Mouse (Mus musculus) forebrain, embryonic 16.5 days (tissue): ENCODE data around the gene Casz1. TPM values are rescaled to one million over a fixed set of nuclear protein-coding genes. Genes with fewer than 3 reads are reported as not detected.

ENCODE experiments used
- ATAC-seq: fragments of 200-750 bp; cut with Nextera tagmentation; 2 replicates; pipeline ENCODE4 v1.8.0; 2017; ENCODE audit warnings: mild to moderate bottlenecking, moderate library complexity
- H3K27ac ChIP-seq: fragments of 300-500 bp; sonication (generic); 2 replicates; pipeline ENCODE4 v1.5.1; 2014; ENCODE audit warnings: low read length, control low read depth
- H3K27me3 ChIP-seq: fragments of 300-500 bp; sonication (generic); replicated peaks from 2 replicates; pipeline ENCODE4 v1.6.1; 2014; ENCODE audit warnings: low read length; ENCODE audit not compliant: control insufficient read depth, insufficient read depth
- H3K36me3 ChIP-seq: fragments of 300-500 bp; sonication (generic); 2 replicates; pipeline ENCODE4 v1.6.1; 2014; ENCODE audit not compliant: control insufficient read depth, insufficient read depth
- H3K4me1 ChIP-seq: fragments of 300-500 bp; sonication (generic); replicated peaks from 2 replicates; pipeline ENCODE4 v1.6.1; 2014; ENCODE audit warnings: low read length; ENCODE audit not compliant: control insufficient read depth, insufficient read depth
- H3K4me2 ChIP-seq: fragments of 300-500 bp; sonication (generic); 2 replicates; pipeline ENCODE4 v1.6.1; 2014; ENCODE audit warnings: mild to moderate bottlenecking, low read length, control low read depth
- H3K4me3 ChIP-seq: fragments of 300-500 bp; sonication (generic); replicated peaks from 2 replicates; pipeline ENCODE4 v1.5.1; 2014; ENCODE audit warnings: mild to moderate bottlenecking, low read length, control low read depth
- H3K9ac ChIP-seq: fragments of 300-500 bp; sonication (generic); replicated peaks from 2 replicates; pipeline ENCODE4 v1.6.1; 2014; ENCODE audit warnings: low read depth, low read length, control low read depth
- H3K9me3 ChIP-seq: fragments of 300-500 bp; sonication (generic); 2 replicates; pipeline ENCODE4 v1.6.1; 2016; ENCODE audit warnings: low read length; ENCODE audit not compliant: control insufficient read depth
- WGBS: fragments of 180-500 bp; shearing (Covaris S2); extraction: QIAGEN DNeasy Blood & Tissue Kit; methylation state at CpG from one replicate; pipeline ENCODE4 v1.1.7; 2014; 5-methylcytosine and 5-hydroxymethylcytosine counted together
- polyA plus RNA-seq: library from polyadenylated mRNA; unstranded; fragments of >200 nt; fragmentation: Nextera tagmentation; extraction: Ambion mirVana; gene quantifications from 2 replicates; pipeline ENCODE4 v1.2.1, GENCODE M21; 2015

Casz1 gene
- polyA plus RNA-seq, 1 experiment from 2014 or later, result 1.0 TPM

DNA sequence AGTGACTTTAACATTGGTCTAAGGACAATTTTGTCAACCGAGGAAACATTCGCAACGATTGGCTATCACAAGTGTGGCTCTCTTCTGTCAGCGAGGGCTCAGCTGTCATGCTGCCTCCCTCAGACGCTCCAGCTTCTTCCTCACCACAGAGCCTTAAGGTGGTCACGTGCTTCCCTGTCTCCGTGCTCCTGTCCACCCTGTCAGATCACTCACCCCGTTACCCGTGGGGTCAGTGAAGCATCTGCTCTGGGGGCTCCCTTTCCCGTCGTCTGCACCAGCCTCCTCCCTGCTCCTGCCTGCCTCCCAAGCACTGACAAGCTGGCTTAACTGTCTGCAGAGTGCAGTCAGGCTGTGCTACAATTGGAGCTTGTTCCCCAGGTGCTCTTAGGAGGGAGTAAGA, 175.6 kb downstream of the Casz1 start:
- no peaks in the 10 kb centered on the region for H3K36me3 ChIP-seq
- H3K9me3 ChIP-seq, result no peaks in the 10 kb centered on the region
- no peak overlapping the region for H3K4me3 ChIP-seq
- WGBS, result 76% methylated on average over 11 of the region's 11 CpGs
- ATAC-seq, result no peak
- H3K9ac ChIP-seq, result no peak overlapping the region
- peaks cover 11% of the 10 kb centered on the region for H3K4me1 ChIP-seq
- no peaks in the 10 kb centered on the region for H3K27me3 ChIP-seq
- H3K27ac ChIP-seq, result no peak overlapping the region
- H3K4me2 ChIP-seq, result no peak overlapping the region

DNA sequence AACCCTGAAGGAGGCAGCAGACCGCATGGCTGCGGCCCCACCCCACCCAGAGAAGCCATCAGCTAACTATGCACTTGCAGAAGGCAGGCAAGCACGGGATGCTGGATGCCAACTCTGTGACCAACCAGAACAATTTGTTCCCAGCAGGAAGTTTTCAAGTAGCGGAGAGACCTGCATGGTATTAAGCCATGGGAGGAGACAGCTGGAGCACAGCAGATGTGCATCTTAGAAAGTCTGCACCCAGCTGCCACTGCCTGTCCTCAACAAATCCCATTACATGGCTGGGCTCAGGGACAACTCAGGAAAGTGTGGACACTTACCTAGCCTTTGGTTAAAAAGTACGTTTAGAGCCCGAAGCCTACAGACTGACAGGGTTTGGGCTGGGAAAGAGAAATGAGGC, 178.0 kb downstream of the Casz1 start:
- no peaks in the 10 kb centered on the region for H3K27me3 ChIP-seq
- ATAC-seq, result no peak
- H3K36me3 ChIP-seq, result no peaks in the 10 kb centered on the region
- no peak overlapping the region for H3K9ac ChIP-seq
- no peaks in the 10 kb centered on the region for H3K9me3 ChIP-seq
- no peak overlapping the region for H3K4me2 ChIP-seq
- peaks cover 12% of the 10 kb centered on the region for H3K4me1 ChIP-seq
- H3K4me3 ChIP-seq, result no peak overlapping the region
- no peak overlapping the region for H3K27ac ChIP-seq
- 70% methylated on average over 6 of the region's 6 CpGs for WGBS

DNA sequence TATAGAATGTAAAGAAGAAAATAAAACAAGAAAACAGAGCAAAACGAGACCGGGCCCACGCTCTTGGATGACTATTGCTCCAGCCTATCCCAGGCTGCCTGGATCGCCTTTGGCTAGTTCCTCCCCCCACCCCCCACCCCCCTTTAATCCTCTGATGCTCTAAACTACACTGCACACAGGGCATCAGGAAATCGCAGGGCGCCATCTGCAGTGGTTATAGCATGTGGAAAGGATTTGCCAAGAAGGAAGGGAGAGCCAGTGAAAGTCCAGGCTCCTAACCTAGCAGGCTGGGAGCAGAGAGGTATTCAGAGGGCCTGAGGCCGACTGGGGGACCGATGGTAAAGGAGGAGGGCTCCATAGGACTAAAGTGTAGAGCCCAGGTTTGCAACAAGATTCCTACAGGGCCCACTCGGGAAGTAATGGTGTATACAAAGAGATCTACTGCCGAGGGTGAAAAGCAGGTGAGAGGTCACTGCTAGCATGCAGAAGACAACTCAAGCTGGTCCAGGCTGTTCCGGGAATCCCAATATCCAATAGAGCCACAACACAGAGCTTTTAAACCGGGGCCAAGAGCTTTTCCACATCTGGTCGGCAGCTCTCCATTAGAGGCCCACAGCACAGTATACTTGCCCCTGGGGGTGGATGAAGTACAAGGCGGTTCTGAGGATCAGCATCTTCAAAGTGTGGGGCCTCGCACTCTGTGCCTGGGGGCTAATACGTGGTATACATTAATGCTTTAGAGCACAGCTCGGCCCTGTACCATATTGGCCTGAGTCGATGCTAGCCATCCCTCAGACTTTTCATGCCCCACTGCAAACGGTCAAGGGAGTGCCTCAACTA, 180.7 kb downstream of the Casz1 start:
- Histone ChIP-seq H3K4me3 (no peak overlapping the region), H3K27me3 (no peaks in the 10 kb centered on the region), H3K9me3 (no peaks in the 10 kb centered on the region), H3K9ac (no peak overlapping the region), H3K27ac (no peak overlapping the region), H3K36me3 (no peaks in the 10 kb centered on the region), H3K4me1 (peaks cover 18% of the 10 kb centered on the region), H3K4me2 (no peak overlapping the region)
- 55% methylated on average over 19 of the region's 19 CpGs for WGBS
- ATAC-seq, result peak; percentile 80

DNA sequence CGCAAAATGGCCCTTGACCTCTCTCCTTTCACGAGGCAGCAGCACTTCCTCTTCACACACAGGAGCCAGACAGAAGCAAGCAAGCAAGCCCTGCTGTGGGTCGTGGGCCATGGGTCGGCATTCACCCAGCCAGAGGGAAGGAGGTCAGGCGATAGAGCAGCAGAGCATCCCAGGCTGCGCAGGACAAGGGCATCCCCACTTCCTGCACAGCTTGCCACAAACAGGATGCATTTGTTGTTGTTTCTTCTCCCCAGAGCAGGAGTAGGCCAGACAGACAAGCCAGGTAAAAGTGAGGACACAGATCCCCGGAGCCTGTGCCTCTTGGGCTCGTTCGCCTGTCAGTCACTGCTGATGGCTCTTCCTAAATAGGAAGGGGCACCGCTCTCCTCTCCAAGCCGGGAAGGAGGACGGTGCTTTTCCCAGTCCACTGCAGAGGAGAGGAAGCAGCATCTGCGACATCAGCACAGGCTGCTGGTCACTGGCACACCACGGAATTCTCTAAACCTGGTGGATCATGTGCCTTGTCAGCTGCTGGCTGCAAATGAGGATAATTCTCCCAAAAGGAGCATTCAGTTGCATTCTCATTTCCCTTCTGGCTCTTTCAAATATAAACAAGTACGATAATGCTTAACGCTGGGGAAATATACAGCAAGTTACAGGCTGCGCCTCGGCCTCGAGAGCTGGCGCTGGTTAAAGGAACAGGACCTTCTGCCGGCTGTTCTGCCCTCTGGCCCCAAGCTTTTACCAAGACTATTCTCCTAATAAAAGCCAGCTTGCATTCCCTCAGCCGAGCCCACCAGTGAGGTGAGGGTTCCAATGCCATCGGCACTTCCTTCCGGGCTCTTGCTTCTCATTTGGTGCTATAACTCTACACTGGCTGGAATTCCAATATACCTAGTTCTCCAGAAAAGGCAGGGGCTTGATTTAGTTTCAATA, 181.6 kb downstream of the Casz1 start:
- Histone ChIP-seq H3K36me3 (no peaks in the 10 kb centered on the region), H3K27me3 (no peaks in the 10 kb centered on the region), H3K4me2 (no peak overlapping the region), H3K9ac (no peak overlapping the region), H3K4me3 (no peak overlapping the region), H3K9me3 (no peaks in the 10 kb centered on the region), H3K27ac (no peak overlapping the region), H3K4me1 (peaks cover 18% of the 10 kb centered on the region)
- ATAC-seq, result no peak
- 65% methylated on average over 24 of the region's 24 CpGs for WGBS

DNA sequence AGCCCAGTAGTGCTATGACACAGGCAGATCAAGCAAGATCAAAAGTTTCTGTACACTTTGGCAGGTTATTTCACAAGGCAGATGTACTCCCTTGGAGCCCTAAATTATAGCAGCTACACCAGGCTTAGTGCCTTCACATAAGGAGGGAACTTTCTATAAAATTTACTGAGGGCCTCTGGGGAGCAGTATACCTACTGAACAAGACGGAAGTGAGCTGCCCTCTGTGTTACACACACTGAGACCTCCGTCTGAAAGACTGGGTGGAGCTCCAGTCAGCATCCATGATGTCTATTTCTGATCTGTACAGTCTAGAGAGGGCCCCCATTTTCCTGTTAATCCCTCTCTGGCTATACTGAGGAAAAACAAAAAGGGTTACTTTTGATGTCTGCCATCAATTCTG, 185.8 kb downstream of the Casz1 start:
- H3K4me2 ChIP-seq, result no peak overlapping the region
- 37% methylated on average over 2 of the region's 2 CpGs for WGBS
- no peaks in the 10 kb centered on the region for H3K27me3 ChIP-seq
- H3K9me3 ChIP-seq, result no peaks in the 10 kb centered on the region
- ATAC-seq, result no peak
- H3K9ac ChIP-seq, result no peak overlapping the region
- no peak overlapping the region for H3K27ac ChIP-seq
- no peak overlapping the region for H3K4me3 ChIP-seq
- peaks cover 11% of the 10 kb centered on the region for H3K4me1 ChIP-seq
- no peaks in the 10 kb centered on the region for H3K36me3 ChIP-seq

DNA sequence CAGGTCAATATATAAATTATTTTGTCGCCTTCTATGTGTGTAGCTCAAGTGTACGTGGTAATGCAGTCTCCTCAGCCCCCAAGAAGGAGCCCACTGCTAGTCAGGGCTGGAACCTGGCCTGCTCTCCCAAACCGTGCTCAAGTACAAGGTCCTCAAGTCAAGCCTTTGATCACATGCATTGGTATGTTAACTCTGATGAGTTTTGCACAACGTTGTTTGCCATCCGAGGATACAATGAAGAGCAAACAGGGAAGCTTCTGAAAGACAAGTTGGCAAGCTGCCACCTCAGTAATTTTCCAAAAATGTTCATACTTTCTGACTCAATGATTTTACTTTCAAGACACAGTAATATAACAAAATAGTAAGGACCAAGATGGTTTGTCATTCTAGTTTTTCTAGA, 189.7 kb downstream of the Casz1 start:
- no peaks in the 10 kb centered on the region for H3K36me3 ChIP-seq
- H3K27ac ChIP-seq, result no peak overlapping the region
- ATAC-seq, result no peak
- no peaks in the 10 kb centered on the region for H3K4me1 ChIP-seq
- no peak overlapping the region for H3K4me2 ChIP-seq
- WGBS, result 68% methylated on average over 5 of the region's 5 CpGs
- no peaks in the 10 kb centered on the region for H3K9me3 ChIP-seq
- H3K4me3 ChIP-seq, result no peak overlapping the region
- H3K9ac ChIP-seq, result no peak overlapping the region
- no peaks in the 10 kb centered on the region for H3K27me3 ChIP-seq

DNA sequence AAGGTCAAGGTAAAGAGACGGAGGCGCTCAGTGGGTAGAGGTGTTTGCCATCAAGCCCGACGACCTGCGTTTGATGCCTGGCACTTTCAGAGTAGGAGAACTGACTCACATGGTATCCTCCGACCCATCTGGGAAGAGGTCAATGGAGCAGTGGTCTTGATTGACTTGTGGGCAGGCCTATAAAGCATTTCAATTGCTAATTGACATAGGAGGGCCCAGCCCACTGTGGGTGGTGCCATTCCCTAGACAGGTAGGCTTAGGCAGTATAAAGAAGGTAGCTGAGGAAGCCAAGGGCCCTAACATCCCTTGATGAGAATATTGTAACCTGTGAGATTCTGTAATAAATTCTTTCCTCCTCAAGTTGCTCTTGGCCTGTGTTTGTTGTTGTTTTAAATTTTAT, 196.5 kb downstream of the Casz1 start:
- Histone ChIP-seq H3K27me3 (no peaks in the 10 kb centered on the region), H3K9me3 (no peaks in the 10 kb centered on the region), H3K4me3 (no peak overlapping the region), H3K9ac (no peak overlapping the region), H3K4me2 (no peak overlapping the region), H3K36me3 (no peaks in the 10 kb centered on the region), H3K27ac (no peak overlapping the region), H3K4me1 (no peaks in the 10 kb centered on the region)
- WGBS, result 94% methylated on average over 6 of the region's 6 CpGs
- ATAC-seq, result no peak

DNA sequence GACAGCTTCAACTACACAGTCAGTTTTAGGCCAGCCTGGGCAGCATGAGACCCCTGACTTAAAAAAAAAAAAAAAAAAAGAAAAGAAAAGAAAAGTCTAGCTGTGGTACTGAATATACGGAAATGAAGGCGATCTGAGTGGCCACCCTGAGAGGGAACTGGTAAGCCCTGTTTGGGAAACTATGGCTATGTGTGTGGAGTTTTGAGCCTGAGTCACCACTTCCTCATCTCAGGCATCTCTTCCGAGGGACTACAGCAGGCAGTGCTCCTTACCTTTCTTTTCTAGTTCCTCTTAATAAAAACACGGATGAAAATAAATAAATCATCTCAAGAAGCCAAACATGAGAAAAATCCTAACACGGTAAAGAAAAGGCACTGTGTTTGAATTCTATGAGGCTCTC, 197.3 kb downstream of the Casz1 start:
- 90% methylated on average over 5 of the region's 5 CpGs for WGBS
- ATAC-seq, result no peak
- no peaks in the 10 kb centered on the region for H3K27me3 ChIP-seq

DNA sequence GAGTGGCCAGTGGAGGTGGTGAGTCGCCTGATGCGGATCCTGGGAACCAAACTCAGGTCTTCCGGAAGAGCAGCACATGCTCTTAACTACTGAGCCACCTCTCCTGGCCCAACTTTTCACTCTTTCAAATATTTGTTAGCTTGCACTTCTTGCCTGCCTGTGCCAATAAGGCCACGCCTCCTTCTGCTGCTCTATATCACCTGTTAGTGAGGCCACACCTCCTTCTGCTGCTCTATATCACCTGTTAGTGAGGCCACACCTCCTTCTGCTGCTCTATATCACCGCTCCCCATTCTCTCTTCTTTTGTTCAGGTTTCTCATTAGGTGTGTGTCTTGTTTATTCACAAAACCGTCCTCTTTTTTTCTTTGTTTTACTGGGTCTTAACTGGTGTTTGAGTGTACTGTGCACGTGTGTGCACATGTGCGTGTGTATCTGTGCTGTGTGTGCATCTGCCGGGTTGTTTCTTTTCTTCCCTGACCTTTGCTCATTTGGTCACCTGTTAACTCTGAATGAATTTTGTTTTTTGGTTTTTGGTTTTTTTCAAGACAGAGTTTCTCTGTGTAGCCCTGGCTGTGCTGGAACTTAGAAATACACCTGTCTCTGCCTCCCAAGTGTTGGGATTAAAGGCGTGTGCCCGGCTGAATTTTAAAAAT, 198.3 kb downstream of the Casz1 start:
- 93% methylated on average over 11 of the region's 11 CpGs for WGBS
- H3K27me3 ChIP-seq, result no peaks in the 10 kb centered on the region

More for the DNA sequence above, 197.3 kb downstream of the Casz1 start:
- H3K36me3 ChIP-seq, result no peaks in the 10 kb centered on the region
- no peak overlapping the region for H3K9ac ChIP-seq
- no peaks in the 10 kb centered on the region for H3K4me1 ChIP-seq
- H3K4me2 ChIP-seq, result no peak overlapping the region
- H3K9me3 ChIP-seq, result no peaks in the 10 kb centered on the region
- no peak overlapping the region for H3K4me3 ChIP-seq
- H3K27ac ChIP-seq, result no peak overlapping the region

More for the DNA sequence above, 198.3 kb downstream of the Casz1 start:
- Histone ChIP-seq H3K36me3 (no peaks in the 10 kb centered on the region), H3K4me3 (no peak overlapping the region), H3K9ac (no peak overlapping the region), H3K9me3 (no peaks in the 10 kb centered on the region), H3K4me1 (no peaks in the 10 kb centered on the region), H3K27ac (no peak overlapping the region), H3K4me2 (no peak overlapping the region)
- no peak for ATAC-seq
